Mouse (Mus musculus): ENCODE results near the gene Scrg1. TPM values are rescaled to one million over a fixed set of nuclear protein-coding genes. Genes with fewer than 3 reads are reported as not detected.
"Not testable (repeated sequence)": the region's sequence is repeated elsewhere in the genome, so short reads cannot be mapped to it uniquely, and the experiment has no call there.

The Scrg1 gene
- polyA plus RNA-seq, 1 experiment = not detected

DNA sequence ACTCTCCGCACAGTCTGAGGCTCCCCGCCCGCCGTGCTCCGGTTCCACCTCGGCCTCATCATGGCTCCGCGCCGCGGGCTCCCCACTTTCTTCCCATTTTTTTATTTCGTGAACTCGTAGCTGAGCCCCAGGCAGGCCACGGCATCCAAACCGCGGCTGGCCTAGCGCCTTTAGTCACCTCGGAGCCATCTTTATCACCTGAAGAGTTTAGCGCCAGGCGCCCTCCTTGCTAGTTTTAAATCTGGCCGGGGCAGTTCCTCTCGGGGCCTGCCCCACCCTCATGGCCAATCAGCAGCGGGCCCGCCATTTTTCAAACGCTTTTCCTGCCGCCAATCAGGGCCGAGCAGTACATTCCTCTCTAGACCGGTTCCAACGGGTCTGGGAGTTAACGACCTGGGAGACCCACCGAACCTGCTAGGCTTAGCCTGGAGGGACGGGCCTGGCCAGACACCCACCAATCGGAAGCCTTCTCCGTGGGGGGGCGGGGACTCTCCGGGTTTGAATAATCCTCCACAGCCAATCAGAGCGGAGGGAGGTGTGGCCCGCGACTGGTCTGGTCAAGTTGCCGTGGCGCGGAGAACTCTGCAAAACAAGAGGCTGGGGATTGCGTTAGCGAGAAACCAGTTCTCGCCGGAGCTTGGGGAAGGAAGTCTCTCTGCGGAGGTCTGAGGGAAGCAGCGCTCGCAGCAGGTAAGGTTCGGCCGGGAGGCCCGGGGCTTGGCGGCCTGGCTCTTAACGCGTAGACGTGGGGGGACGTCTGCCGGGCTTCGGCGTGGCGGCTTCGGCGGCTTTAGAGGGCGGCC lies 55.8 kb downstream of the Scrg1 start, which contains the start of gene Hmgb2:
Hmgb2 (plus strand) TSS at position 592 of the 803 bp plus-strand sequence.
- H3K4me1 ChIP-seq (ENCODE audit: control insufficient read depth) = peaks cover 52% of the 10 kb centered on the region
- H3K36me3 ChIP-seq (ENCODE audit: control insufficient read depth) = peaks cover 63% of the 10 kb centered on the region
- H3K27me3 ChIP-seq (ENCODE audit: control insufficient read depth) = no peaks in the 10 kb centered on the region
- no peaks in the 10 kb centered on the region for H3K9me3 ChIP-seq (ENCODE audit: control insufficient read depth, low read length)
- TF ChIP-seq TAL1 (IDR thresholded peaks at IDR 0.05; ENCODE audit: low read length) (no peak), GATA1 (IDR thresholded peaks at IDR 0.05; ENCODE audit: low read length) (no peak)
- peak within 1 kb of the TSS; percentile 94 for H3K4me3 ChIP-seq (replicated peaks)

- no peak for TF ChIP-seq TAL1 (IDR thresholded peaks at IDR 0.05; ENCODE audit: low read length)
- TF ChIP-seq GATA1 (IDR thresholded peaks at IDR 0.05; ENCODE audit: low read length) = no peak
- peaks cover 69% of the 10 kb centered on the region for H3K36me3 ChIP-seq (ENCODE audit: control insufficient read depth)
- H3K4me3 ChIP-seq (replicated peaks) = peak overlapping the region; percentile 94
- peaks cover 48% of the 10 kb centered on the region for H3K4me1 ChIP-seq (ENCODE audit: control insufficient read depth)
- H3K9me3 ChIP-seq (ENCODE audit: control insufficient read depth, low read length) = no peaks in the 10 kb centered on the region
- no peaks in the 10 kb centered on the region for H3K27me3 ChIP-seq (ENCODE audit: control insufficient read depth)
Observed at GRCm38 (mm10) chr8:57512141-57513056, 56.7 kb downstream of the Scrg1 start.

GRCm38 (mm10) chr8:57513178-57513661 lies 57.5 kb downstream of the Scrg1 start:
- peak; percentile 29; the same call in 1 of the 3 replicates for TF ChIP-seq TAL1 (IDR thresholded peaks at IDR 0.05; ENCODE audit: low read length)
- not testable (repeated sequence) for H3K27me3 ChIP-seq (ENCODE audit: control insufficient read depth); H3K9me3 ChIP-seq (ENCODE audit: control insufficient read depth, low read length)
- peak overlapping the region; percentile 94 for H3K4me3 ChIP-seq (replicated peaks)
- peaks cover 69% of the 10 kb centered on the region for H3K36me3 ChIP-seq (ENCODE audit: control insufficient read depth)
- peaks cover 44% of the 10 kb centered on the region for H3K4me1 ChIP-seq (ENCODE audit: control insufficient read depth)

GRCm38 (mm10) chr8:57516685-57517084 lies 61.0 kb downstream of the Scrg1 start:
- H3K36me3 ChIP-seq (ENCODE audit: control insufficient read depth) = peaks cover 85% of the 10 kb centered on the region
- H3K9me3 ChIP-seq (ENCODE audit: control insufficient read depth, low read length); H3K27me3 ChIP-seq (ENCODE audit: control insufficient read depth); H3K4me3 ChIP-seq (replicated peaks): not testable (repeated sequence)
- H3K4me1 ChIP-seq (ENCODE audit: control insufficient read depth) = peaks cover 46% of the 10 kb centered on the region

- no peaks in the 10 kb centered on the region for H3K27me3 ChIP-seq (ENCODE audit: control insufficient read depth)
- TF ChIP-seq GATA1 (IDR thresholded peaks at IDR 0.05; ENCODE audit: low read length) (no peak), TAL1 (IDR thresholded peaks at IDR 0.05; ENCODE audit: low read length) (no peak)
- H3K4me1 ChIP-seq (ENCODE audit: control insufficient read depth) = peaks cover 49% of the 10 kb centered on the region
- no peaks in the 10 kb centered on the region for H3K9me3 ChIP-seq (ENCODE audit: control insufficient read depth, low read length)
- peaks cover 90% of the 10 kb centered on the region for H3K36me3 ChIP-seq (ENCODE audit: control insufficient read depth)
- no peak overlapping the region for H3K4me3 ChIP-seq (replicated peaks)
Observed at GRCm38 (mm10) chr8:57517723-57518122, 62.0 kb downstream of the Scrg1 start.

DNA sequence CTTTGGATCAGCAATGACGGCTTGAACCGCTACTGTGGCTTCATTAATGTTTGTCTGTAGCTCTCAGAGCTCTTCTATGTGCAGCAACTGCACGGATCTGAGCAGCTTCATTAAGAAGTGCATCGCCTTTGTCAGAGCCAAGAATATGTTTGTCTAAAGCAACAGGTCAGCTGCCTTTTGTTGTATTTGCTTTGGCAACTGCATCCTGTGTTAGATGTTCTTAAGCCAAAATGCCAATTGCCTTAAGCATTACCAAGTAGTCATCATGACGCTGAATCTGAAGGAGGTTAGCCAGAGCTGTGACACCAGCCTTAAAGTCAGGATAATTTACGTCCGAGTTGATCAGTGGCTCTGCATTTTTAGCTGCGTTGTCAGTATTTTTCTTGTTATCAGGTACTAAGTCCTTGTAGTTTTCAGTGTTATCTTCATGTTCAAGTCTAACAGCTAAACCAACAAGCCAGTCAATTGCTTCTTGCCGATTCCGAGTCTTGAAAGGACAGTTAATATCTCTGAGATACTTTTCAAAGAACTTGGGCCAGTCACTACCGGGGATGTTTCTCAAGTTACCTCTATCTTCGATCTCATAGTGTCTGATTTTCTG lies 64.6 kb downstream of the Scrg1 start:
- no peak overlapping the region for H3K4me3 ChIP-seq (replicated peaks)

More for the DNA sequence above, 64.6 kb downstream of the Scrg1 start:
- no peak for TF ChIP-seq GATA1 (IDR thresholded peaks at IDR 0.05; ENCODE audit: low read length)
- no peak for TF ChIP-seq TAL1 (IDR thresholded peaks at IDR 0.05; ENCODE audit: low read length)
- H3K4me1 ChIP-seq (ENCODE audit: control insufficient read depth) = peaks cover 38% of the 10 kb centered on the region
- H3K27me3 ChIP-seq (ENCODE audit: control insufficient read depth) = no peaks in the 10 kb centered on the region
- peaks cover 68% of the 10 kb centered on the region for H3K36me3 ChIP-seq (ENCODE audit: control insufficient read depth)
- H3K9me3 ChIP-seq (ENCODE audit: control insufficient read depth, low read length) = no peaks in the 10 kb centered on the region

Other genes starting within 250 kb of the Scrg1 start
- gene Hand2, start 134.9 kb upstream of the Scrg1 start, polyA plus RNA-seq (2012) = 0.06 TPM in 1 of 2 replicates, not detected in the other
- gene Sap30, start 31.9 kb downstream of the Scrg1 start, polyA plus RNA-seq (2012) = 2.0 TPM in 2 replicates
- 46.5 and 51.4 TPM in 2 replicates for gene Hmgb2, start 56.0 kb downstream of the Scrg1 start, polyA plus RNA-seq (2012)
- 0.06 TPM in 1 of 2 replicates, not detected in the other for gene Galnt7, start 197.1 kb downstream of the Scrg1 start, polyA plus RNA-seq (2012)

Measured in erythroblast, embryonic 14.5 days (primary cell).